Mouse (Mus musculus): ENCODE measurements around the gene Rsbn1l. TPM values are rescaled to one million over a fixed set of nuclear protein-coding genes. Genes with fewer than 3 reads are reported as not detected.

Gene Rsbn1l
- polyA plus RNA-seq, 1 experiment = 36.7 TPM

GRCm38 (mm10) chr5:20865193-20865755 lies 90.9 kb downstream of the Rsbn1l start:
- no peaks in the 10 kb centered on the region for H3K36me3 ChIP-seq (ENCODE audit: control insufficient read depth, insufficient read depth, low read length, poor library complexity, severe bottlenecking)
- TF ChIP-seq CTCF (IDR thresholded peaks at IDR 0.05; ENCODE audit: low read depth, low read length) = no peak
- no peak for TF ChIP-seq EP300 (IDR thresholded peaks at IDR 0.05; ENCODE audit: insufficient read depth, low read depth, low read length)
- TF ChIP-seq POLR2A (IDR thresholded peaks at IDR 0.05; ENCODE audit: insufficient read depth, low read length) = no peak
- no peak overlapping the region for H3K4me3 ChIP-seq (ENCODE audit: low read depth, low read length)
- H3K27me3 ChIP-seq (ENCODE audit: control insufficient read depth, insufficient read depth, low read length, poor library complexity, severe bottlenecking) = no peaks in the 10 kb centered on the region
- H3K27ac ChIP-seq (ENCODE audit: insufficient read depth, low read length) = no peak overlapping the region
- H3K4me1 ChIP-seq (ENCODE audit: control insufficient read depth, insufficient read depth, low read length) = no peaks in the 10 kb centered on the region
- no peaks in the 10 kb centered on the region for H3K9me3 ChIP-seq (replicated peaks; ENCODE audit: control insufficient read depth, insufficient read depth, low read length, poor library complexity, severe bottlenecking)
- no peak overlapping the region for H3K9ac ChIP-seq (ENCODE audit: low read depth, poor library complexity, severe bottlenecking)

GRCm38 (mm10) chr5:20864216-20864969 lies 91.8 kb downstream of the Rsbn1l start:
- no peak overlapping the region for H3K27ac ChIP-seq (ENCODE audit: insufficient read depth, low read length)

GRCm38 (mm10) chr5:20861901-20862300 lies 94.3 kb downstream of the Rsbn1l start:
- Histone ChIP-seq H3K27ac (ENCODE audit: insufficient read depth, low read length) (no peak overlapping the region), H3K4me1 (ENCODE audit: control insufficient read depth, insufficient read depth, low read length) (no peaks in the 10 kb centered on the region), H3K36me3 (ENCODE audit: control insufficient read depth, insufficient read depth, low read length, poor library complexity, severe bottlenecking) (no peaks in the 10 kb centered on the region), H3K9me3 (replicated peaks; ENCODE audit: control insufficient read depth, insufficient read depth, low read length, poor library complexity, severe bottlenecking) (no peaks in the 10 kb centered on the region), H3K9ac (ENCODE audit: low read depth, poor library complexity, severe bottlenecking) (no peak overlapping the region), H3K4me3 (ENCODE audit: low read depth, low read length) (no peak overlapping the region), H3K27me3 (ENCODE audit: control insufficient read depth, insufficient read depth, low read length, poor library complexity, severe bottlenecking) (no peaks in the 10 kb centered on the region)
- TF ChIP-seq EP300 (IDR thresholded peaks at IDR 0.05; ENCODE audit: insufficient read depth, low read depth, low read length) (no peak), POLR2A (IDR thresholded peaks at IDR 0.05; ENCODE audit: insufficient read depth, low read length) (no peak), CTCF (IDR thresholded peaks at IDR 0.05; ENCODE audit: low read depth, low read length) (no peak)

More at GRCm38 (mm10) chr5:20864216-20864969, 91.8 kb downstream of the Rsbn1l start:
- no peaks in the 10 kb centered on the region for H3K9me3 ChIP-seq (replicated peaks; ENCODE audit: control insufficient read depth, insufficient read depth, low read length, poor library complexity, severe bottlenecking)
- TF ChIP-seq CTCF (IDR thresholded peaks at IDR 0.05; ENCODE audit: low read depth, low read length) (no peak), EP300 (IDR thresholded peaks at IDR 0.05; ENCODE audit: insufficient read depth, low read depth, low read length) (no peak), POLR2A (IDR thresholded peaks at IDR 0.05; ENCODE audit: insufficient read depth, low read length) (no peak)
- H3K4me3 ChIP-seq (ENCODE audit: low read depth, low read length) = no peak overlapping the region
- H3K4me1 ChIP-seq (ENCODE audit: control insufficient read depth, insufficient read depth, low read length) = no peaks in the 10 kb centered on the region
- no peak overlapping the region for H3K9ac ChIP-seq (ENCODE audit: low read depth, poor library complexity, severe bottlenecking)
- H3K27me3 ChIP-seq (ENCODE audit: control insufficient read depth, insufficient read depth, low read length, poor library complexity, severe bottlenecking) = no peaks in the 10 kb centered on the region
- H3K36me3 ChIP-seq (ENCODE audit: control insufficient read depth, insufficient read depth, low read length, poor library complexity, severe bottlenecking) = no peaks in the 10 kb centered on the region

- H3K36me3 ChIP-seq (ENCODE audit: control insufficient read depth, insufficient read depth, low read length, poor library complexity, severe bottlenecking) = no peaks in the 10 kb centered on the region
Measured at GRCm38 (mm10) chr5:20860565-20860964, 95.6 kb downstream of the Rsbn1l start.

GRCm38 (mm10) chr5:20858404-20858803 lies 97.8 kb downstream of the Rsbn1l start:
- Histone ChIP-seq H3K9me3 (replicated peaks; ENCODE audit: control insufficient read depth, insufficient read depth, low read length, poor library complexity, severe bottlenecking) (no peaks in the 10 kb centered on the region), H3K36me3 (ENCODE audit: control insufficient read depth, insufficient read depth, low read length, poor library complexity, severe bottlenecking) (no peaks in the 10 kb centered on the region), H3K4me3 (ENCODE audit: low read depth, low read length) (no peak overlapping the region), H3K27ac (ENCODE audit: insufficient read depth, low read length) (no peak overlapping the region), H3K27me3 (ENCODE audit: control insufficient read depth, insufficient read depth, low read length, poor library complexity, severe bottlenecking) (no peaks in the 10 kb centered on the region), H3K4me1 (ENCODE audit: control insufficient read depth, insufficient read depth, low read length) (no peaks in the 10 kb centered on the region), H3K9ac (ENCODE audit: low read depth, poor library complexity, severe bottlenecking) (no peak overlapping the region)
- TF ChIP-seq EP300 (IDR thresholded peaks at IDR 0.05; ENCODE audit: insufficient read depth, low read depth, low read length) = no peak
- TF ChIP-seq CTCF (IDR thresholded peaks at IDR 0.05; ENCODE audit: low read depth, low read length) = no peak
- TF ChIP-seq POLR2A (IDR thresholded peaks at IDR 0.05; ENCODE audit: insufficient read depth, low read length) = no peak

More at GRCm38 (mm10) chr5:20860565-20860964, 95.6 kb downstream of the Rsbn1l start:
- H3K4me1 ChIP-seq (ENCODE audit: control insufficient read depth, insufficient read depth, low read length) = no peaks in the 10 kb centered on the region
- no peak overlapping the region for H3K4me3 ChIP-seq (ENCODE audit: low read depth, low read length)
- H3K27ac ChIP-seq (ENCODE audit: insufficient read depth, low read length) = no peak overlapping the region
- TF ChIP-seq POLR2A (IDR thresholded peaks at IDR 0.05; ENCODE audit: insufficient read depth, low read length) (no peak), EP300 (IDR thresholded peaks at IDR 0.05; ENCODE audit: insufficient read depth, low read depth, low read length) (no peak), CTCF (IDR thresholded peaks at IDR 0.05; ENCODE audit: low read depth, low read length) (no peak)
- H3K9ac ChIP-seq (ENCODE audit: low read depth, poor library complexity, severe bottlenecking) = no peak overlapping the region
- H3K9me3 ChIP-seq (replicated peaks; ENCODE audit: control insufficient read depth, insufficient read depth, low read length, poor library complexity, severe bottlenecking) = no peaks in the 10 kb centered on the region
- no peaks in the 10 kb centered on the region for H3K27me3 ChIP-seq (ENCODE audit: control insufficient read depth, insufficient read depth, low read length, poor library complexity, severe bottlenecking)

GRCm38 (mm10) chr5:20855066-20855465 lies 101.1 kb downstream of the Rsbn1l start:
- TF ChIP-seq CTCF (IDR thresholded peaks at IDR 0.05; ENCODE audit: low read depth, low read length) = no peak
- TF ChIP-seq POLR2A (IDR thresholded peaks at IDR 0.05; ENCODE audit: insufficient read depth, low read length) = no peak
- H3K9ac ChIP-seq (ENCODE audit: low read depth, poor library complexity, severe bottlenecking) = no peak overlapping the region
- H3K27me3 ChIP-seq (ENCODE audit: control insufficient read depth, insufficient read depth, low read length, poor library complexity, severe bottlenecking) = no peaks in the 10 kb centered on the region
- H3K27ac ChIP-seq (ENCODE audit: insufficient read depth, low read length) = no peak overlapping the region
- no peaks in the 10 kb centered on the region for H3K4me1 ChIP-seq (ENCODE audit: control insufficient read depth, insufficient read depth, low read length)
- H3K36me3 ChIP-seq (ENCODE audit: control insufficient read depth, insufficient read depth, low read length, poor library complexity, severe bottlenecking) = no peaks in the 10 kb centered on the region
- no peak overlapping the region for H3K4me3 ChIP-seq (ENCODE audit: low read depth, low read length)
- H3K9me3 ChIP-seq (replicated peaks; ENCODE audit: control insufficient read depth, insufficient read depth, low read length, poor library complexity, severe bottlenecking) = no peaks in the 10 kb centered on the region

All from ES-Bruce4 (cell line).